Mouse (Mus musculus) erythroblast, adult 5-6 weeks (primary cell): ENCODE measurements around the gene Atp5mpl. TPM values are rescaled to one million over a fixed set of nuclear protein-coding genes. Genes with fewer than 3 reads are reported as not detected.

Experiments
- ATAC-seq: replicated peaks from 2 replicates; pipeline ENCODE4 v1.8.0; 2016; ENCODE audit warnings: moderate number of reproducible peaks, mild to moderate bottlenecking, moderate TSS enrichment, inconsistent platforms; ENCODE audit not compliant: poor library complexity, low FRiP score, severe bottlenecking
- total RNA-seq, 2 experiments: library from RNA; stranded (forward) in 1 of 2; stranded (reverse) in 1 of 2; fragments of 150-400 nt in 1 of 2; fragments of 200-764, 138-1000 nt in 1 of 2; gene quantifications; 2 replicates each; pipeline versions ENCODE4 v1.2.3 to v1.2.4; 2015 to 2017; ENCODE audit warnings: low replicate concordance in 2 of 2

The Atp5mpl gene
- total RNA-seq, 2 experiments from 2014 or later, result 72.8 to 160 TPM

DNA sequence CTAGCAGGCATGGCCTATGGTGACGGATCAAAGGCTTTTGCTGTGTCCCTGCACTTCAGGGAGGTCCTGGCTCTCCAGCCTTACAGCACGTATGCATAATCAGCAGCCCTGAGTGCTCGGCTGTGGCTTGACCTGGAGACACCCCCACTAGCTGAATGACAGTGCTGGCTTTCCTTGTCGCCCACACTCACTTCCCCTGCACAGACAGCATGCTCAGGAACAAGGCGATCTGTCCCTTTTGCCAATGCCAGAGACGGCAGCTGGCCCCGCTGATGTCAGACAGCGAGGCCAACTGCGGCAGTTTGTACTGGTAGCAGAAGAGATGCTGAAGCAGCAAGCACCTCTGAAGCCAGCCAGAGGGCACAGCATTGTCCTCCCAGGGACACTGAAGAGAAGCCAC lies 46.7 kb downstream of the Atp5mpl start:
- ATAC-seq, result no peak

DNA sequence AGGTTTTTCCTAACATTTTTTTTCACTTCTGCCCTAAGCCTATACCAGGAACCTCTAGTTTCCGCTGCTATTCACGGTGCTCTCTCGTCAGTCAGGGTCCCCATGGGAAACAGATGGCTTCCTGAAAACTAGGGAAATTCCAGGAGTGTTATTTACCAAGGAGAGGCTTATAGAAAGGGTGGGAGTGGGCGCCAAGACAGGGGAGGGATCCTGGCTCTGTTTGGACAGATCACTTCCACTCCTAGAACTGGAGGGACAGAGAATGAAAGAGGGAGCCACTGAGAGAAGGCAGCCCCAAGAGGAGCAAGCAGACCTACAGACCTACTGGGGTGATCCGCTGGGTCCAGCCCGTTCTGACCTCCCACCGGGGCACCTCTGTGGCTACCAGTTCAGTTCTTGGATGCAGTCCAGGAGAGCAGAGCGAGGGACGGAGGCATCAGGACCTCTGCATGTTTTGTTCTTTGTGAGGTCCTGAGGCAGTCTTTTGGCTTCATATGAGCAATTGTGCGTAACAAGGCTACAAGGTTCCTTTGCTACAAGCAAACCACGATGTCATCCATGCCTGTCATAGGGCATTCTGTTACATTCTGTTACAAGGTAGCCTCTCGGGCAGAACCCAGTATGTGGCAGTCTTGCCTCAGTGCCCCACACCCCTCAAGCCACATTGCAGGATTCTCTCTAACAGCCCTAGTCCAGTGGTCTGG lies 50.1 kb downstream of the Atp5mpl start:
- no peak for ATAC-seq

DNA sequence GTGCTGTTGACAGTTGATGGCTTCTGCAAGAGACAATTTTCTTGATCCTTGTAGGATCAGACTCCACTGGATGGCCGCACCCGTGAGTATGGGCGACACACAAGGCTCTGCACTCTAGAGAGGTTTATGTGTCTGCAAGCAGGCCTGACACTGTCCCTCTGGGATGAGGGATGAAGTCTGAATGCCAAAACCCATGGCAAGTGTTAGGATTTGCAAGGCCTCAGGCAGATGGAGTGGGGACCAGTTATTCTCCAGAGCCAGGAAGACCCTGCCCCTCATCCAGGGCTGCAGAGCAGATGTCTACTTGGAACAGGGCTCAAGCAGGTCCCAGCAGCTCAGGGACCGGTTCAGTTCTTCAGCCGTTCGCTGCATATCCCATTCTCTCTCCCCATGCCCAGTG lies 51.0 kb downstream of the Atp5mpl start:
- no peak for ATAC-seq

DNA sequence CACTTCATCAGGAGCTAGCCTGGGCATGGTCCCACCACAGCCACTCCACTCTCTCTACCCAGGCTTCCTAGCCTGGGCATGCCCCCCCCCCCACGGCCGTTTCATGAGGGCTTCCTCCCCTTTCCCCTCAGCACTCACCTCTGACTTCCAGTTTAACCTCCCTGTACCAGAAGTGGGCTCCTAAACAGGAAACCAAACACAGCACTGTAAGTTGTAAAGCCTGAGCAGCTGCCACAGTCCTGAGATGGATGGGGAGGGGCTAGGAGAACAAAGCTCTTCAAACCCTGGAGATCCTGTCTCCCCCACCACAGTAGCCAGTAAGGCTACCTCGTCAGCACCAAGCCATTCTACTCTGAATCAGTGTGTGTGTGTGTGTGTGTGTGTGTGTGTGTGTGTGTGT lies 52.7 kb downstream of the Atp5mpl start:
- ATAC-seq, result no peak

DNA sequence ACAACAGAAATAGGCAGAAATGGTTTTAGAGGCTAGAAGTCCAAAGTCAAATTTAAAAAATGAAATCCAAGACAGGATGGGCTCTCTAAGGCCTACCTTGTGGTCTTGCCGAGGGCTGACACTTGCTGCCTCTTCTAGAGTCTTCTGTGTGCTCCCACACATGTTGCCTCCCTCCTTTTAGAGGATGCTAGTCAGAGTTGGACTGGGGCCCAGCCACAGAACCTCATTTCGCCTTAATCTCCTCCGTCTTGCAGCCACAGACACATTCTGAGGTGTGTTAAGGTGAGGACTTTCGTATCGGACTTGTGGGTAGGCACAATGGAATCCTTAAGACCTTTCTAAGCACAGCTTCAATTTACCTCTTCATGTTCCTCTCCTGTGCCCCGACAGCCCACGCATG lies 54.0 kb downstream of the Atp5mpl start:
- no peak for ATAC-seq

DNA sequence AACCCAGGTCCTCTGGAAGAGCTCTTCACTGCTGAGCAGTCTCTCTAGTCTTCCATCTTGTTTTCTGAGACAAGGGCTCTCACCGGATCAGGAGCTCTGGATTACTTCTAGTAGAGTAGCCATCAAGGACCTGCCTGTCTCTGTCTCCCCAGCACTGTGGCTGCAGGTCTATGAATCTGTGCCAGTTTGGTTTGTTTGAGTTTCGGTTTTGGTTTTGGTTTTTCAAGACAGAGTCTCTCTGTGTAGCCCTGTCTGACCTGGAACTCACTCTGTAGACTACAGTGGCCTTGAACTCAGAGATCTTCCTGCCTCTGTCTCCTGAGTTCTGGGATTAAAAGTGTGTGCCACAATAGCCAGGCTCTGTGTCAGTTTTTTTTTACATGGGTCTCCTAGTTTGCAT lies 55.0 kb downstream of the Atp5mpl start:
- ATAC-seq, result no peak

Other genes with a start within 250 kb of the Atp5mpl start
- gene Klc1, start 208.1 kb downstream of the Atp5mpl start, total RNA-seq (2015; ENCODE audit: low replicate concordance), result 3.8 and 13.1 TPM in 2 replicates
- 12.9 and 21.9 TPM in 2 replicates for gene Klc1, start 208.1 kb downstream of the Atp5mpl start, total RNA-seq (2017; ENCODE audit: low replicate concordance)
- 1.7 and 1.9 TPM in 2 replicates for gene Xrcc3, start 153.1 kb downstream of the Atp5mpl start, total RNA-seq (2015; ENCODE audit: low replicate concordance)
- 2.0 and 5.6 TPM in 2 replicates for gene Xrcc3, start 153.1 kb downstream of the Atp5mpl start, total RNA-seq (2017; ENCODE audit: low replicate concordance)
- 2.5 and 3.3 TPM in 2 replicates for gene Zfyve21, start 152.8 kb downstream of the Atp5mpl start, total RNA-seq (2015; ENCODE audit: low replicate concordance)
- 2.4 and 4.9 TPM in 2 replicates for gene Zfyve21, start 152.8 kb downstream of the Atp5mpl start, total RNA-seq (2017; ENCODE audit: low replicate concordance)
- gene Ppp1r13b, start 58.9 kb downstream of the Atp5mpl start, total RNA-seq (2015; ENCODE audit: low replicate concordance), result 8.3 and 8.6 TPM in 2 replicates
- 13.4 and 20.5 TPM in 2 replicates for gene Ppp1r13b, start 58.9 kb downstream of the Atp5mpl start, total RNA-seq (2017; ENCODE audit: low replicate concordance)
- not detected in 2 replicates for gene Tdrd9, start 4.6 kb upstream of the Atp5mpl start, total RNA-seq (2015; ENCODE audit: low replicate concordance)
- gene Tdrd9, start 4.6 kb upstream of the Atp5mpl start, total RNA-seq (2017; ENCODE audit: low replicate concordance), result not detected in 2 replicates
- gene Rd3l, start 14.3 kb upstream of the Atp5mpl start, total RNA-seq (2015; ENCODE audit: low replicate concordance), result not detected in 2 replicates
- not detected in 2 replicates for gene Rd3l, start 14.3 kb upstream of the Atp5mpl start, total RNA-seq (2017; ENCODE audit: low replicate concordance)
- gene Aspg, start 139.7 kb upstream of the Atp5mpl start, total RNA-seq (2015; ENCODE audit: low replicate concordance), result not detected in 2 replicates
- gene Aspg, start 139.7 kb upstream of the Atp5mpl start, total RNA-seq (2017; ENCODE audit: low replicate concordance), result not detected in 2 replicates
- gene Kif26a, start 179.2 kb upstream of the Atp5mpl start, total RNA-seq (2015; ENCODE audit: low replicate concordance), result not detected in 2 replicates
- gene Kif26a, start 179.2 kb upstream of the Atp5mpl start, total RNA-seq (2017; ENCODE audit: low replicate concordance), result not detected in 2 replicates